Mouse (Mus musculus) splenic B cell, adult 2 months (primary cell): ENCODE measurements around the gene Nxpe4.

Source experiments
- DNase-seq: peaks from one replicate; pipeline ENCODE4 v3.0.0-alpha.2; 2011; ENCODE audit warnings: low read depth, low spot score
- H3K27me3 ChIP-seq: 2 replicates; pipeline ENCODE4 v1.6.1; 2012; ENCODE audit warnings: mild to moderate bottlenecking, low read length, moderate library complexity, mixed read lengths; ENCODE audit not compliant: control insufficient read depth, poor library complexity, insufficient read depth, severe bottlenecking
- H3K36me3 ChIP-seq: 2 replicates; pipeline ENCODE4 v1.6.1; 2012; ENCODE audit warnings: mild to moderate bottlenecking, low read length, moderate library complexity, mixed read lengths; ENCODE audit not compliant: control insufficient read depth, poor library complexity, insufficient read depth, severe bottlenecking

The Nxpe4 gene

DNA sequence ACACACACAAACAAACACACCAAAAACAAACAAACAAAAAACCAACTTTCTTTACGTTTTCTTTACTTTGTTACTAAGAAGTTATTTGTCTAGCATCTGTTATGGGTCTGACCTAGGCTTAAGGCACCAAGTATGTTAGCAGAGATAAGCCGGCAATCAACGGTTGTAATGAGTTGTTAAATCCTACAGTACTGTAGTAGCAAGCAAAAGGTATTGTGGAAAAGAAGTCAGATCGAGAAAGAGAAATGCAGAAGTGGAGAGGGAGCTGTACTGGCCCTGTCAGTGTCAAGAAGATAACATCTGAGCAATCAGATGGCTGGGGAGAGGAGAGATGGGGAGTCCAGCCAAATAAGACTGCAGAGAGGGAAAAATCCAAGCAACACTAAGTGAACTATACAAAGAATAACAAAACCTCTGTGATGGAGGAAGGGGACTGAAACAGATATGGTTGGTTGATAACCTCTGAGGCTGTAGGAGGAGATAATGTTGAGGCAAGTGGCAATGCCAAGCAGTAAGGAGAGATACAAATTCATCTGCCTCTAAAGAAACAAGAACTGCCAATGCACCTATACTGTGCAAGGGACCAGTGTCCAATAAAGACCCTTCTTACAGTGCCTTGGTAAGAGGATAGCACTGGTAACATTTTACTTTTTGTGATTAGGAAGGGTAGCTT, 177.1 kb downstream of the Nxpe4 start:
- Histone ChIP-seq H3K27me3 (no peaks in the 10 kb centered on the region), H3K36me3 (peaks cover 2% of the 10 kb centered on the region; the same call in 1 of the 2 replicates)
- DNase-seq: no peak

- Histone ChIP-seq H3K27me3 (no peaks in the 10 kb centered on the region), H3K36me3 (no peaks in the 10 kb centered on the region; the same call in 1 of the 2 replicates)
- DNase-seq: no peak
Observed at GRCm38 (mm10) chr9:48339563-48339962, 177.7 kb downstream of the Nxpe4 start.

DNA sequence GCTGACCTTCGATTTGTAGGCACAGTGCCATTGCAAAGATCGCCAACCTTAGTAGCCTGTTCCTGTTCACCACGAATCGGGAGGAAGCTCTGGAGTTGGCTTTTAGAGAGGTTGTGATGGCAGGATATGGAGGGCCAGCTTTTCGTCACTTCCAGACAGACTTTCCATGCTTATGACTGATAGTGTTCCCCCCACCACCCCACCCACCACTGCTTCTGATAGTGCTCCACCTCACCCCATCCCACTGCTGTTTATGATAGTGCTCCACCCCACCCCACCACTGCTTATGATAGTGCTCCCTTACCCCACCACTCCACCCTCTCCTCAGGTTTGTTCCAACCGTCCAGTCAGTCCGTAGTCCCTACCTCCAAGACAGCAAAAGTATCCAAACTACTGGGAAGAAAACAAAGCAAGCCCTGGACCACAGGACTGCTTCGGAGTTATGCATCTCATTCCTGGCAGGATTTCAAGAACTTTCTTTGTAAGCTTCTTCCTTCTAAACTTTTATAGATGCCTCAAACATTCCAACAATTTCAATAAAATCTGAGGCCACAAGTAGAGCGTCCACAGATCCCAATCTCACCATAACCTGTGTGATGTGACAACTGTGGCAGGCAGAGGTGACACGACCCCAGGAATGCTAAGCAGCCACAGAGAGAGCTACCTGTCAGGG, 179.0 kb downstream of the Nxpe4 start:
- no peak for DNase-seq
- H3K36me3 ChIP-seq: no peaks in the 10 kb centered on the region; the same call in 1 of the 2 replicates

GRCm38 (mm10) chr9:48345456-48345855, 183.6 kb downstream of the Nxpe4 start:
- no peaks in the 10 kb centered on the region for H3K27me3 ChIP-seq
- no peaks in the 10 kb centered on the region for H3K36me3 ChIP-seq
- DNase-seq: no peak

More for the DNA sequence above, 179.0 kb downstream of the Nxpe4 start:
- no peaks in the 10 kb centered on the region for H3K27me3 ChIP-seq

GRCm38 (mm10) chr9:48345866-48346265, 184.0 kb downstream of the Nxpe4 start:
- no peak for DNase-seq
- Histone ChIP-seq H3K36me3 (no peaks in the 10 kb centered on the region), H3K27me3 (no peaks in the 10 kb centered on the region)

DNA sequence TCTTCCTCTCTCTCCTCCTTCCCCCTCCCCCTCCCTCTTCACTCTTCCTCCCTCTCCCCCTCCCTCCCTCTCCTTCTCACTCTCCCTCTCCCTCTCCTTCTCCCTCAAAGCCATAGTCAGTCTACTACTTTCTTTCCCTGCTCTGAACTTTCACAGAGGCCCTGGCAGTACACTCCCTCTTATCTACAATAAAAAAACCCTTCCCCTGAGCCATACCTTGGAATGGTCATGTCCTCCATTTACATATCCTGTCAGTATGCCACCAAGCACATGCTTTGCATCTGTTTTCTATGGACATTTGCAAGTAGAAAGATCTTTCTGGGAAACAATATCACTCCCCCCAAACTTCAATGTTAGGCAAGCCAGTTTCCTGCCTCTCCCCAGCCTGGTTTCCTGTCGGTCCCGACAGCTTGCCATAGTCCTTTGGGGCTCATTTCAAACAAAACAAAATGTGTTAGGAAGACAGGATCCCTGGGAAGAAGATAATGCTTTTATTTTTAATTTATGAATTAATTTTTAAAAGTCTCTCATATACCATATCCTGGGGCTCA, 191.4 kb downstream of the Nxpe4 start, which contains the start of gene Nxpe2:
Nxpe2 (minus strand) TSS at position 307 of the 551 bp plus-strand sequence.
- H3K36me3 ChIP-seq: no peaks in the 10 kb centered on the region

DNA sequence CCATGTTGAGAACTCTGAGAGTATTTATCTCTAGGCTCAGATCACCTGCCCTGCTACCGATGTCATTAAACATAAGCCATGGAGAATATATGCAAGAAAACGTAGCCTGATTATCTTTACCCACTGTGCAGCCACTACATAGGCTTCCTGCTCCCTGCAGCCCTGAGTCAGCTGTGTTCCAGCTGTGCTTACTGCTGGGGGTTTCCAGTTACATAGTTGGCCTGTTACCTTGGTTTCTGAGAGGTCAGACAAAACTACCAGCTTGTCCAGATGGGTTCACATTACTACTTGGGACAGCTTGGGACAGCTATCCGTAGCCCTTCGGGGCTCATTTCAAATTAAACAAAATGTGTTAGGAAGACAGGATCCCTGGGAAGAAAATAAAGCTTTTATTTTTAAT, 192.3 kb downstream of the Nxpe4 start:
- no peak for DNase-seq
- no peaks in the 10 kb centered on the region for H3K36me3 ChIP-seq
- no peaks in the 10 kb centered on the region for H3K27me3 ChIP-seq

More for the DNA sequence above, 191.4 kb downstream of the Nxpe4 start, which contains the start of gene Nxpe2:
- no peaks in the 10 kb centered on the region for H3K27me3 ChIP-seq
- no peak for DNase-seq

DNA sequence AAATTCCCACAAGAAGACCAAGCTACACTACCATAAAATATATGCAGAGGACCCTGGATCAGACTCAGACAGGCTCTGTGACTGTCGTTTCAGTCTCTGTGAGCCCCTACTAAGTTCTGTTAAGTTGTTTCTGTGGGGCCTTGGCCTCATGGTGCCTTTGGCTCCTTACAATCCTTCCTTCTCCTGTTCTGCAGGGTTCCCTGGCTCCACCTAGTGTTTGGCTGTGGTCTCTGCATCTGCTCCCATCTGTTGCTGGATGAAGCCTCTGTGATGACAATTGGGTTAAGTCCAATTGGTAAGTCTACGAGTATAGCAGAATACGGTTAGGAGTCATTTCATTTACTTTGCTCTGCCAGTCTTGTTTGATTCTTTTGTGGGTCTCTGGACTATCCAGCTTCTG, 193.0 kb downstream of the Nxpe4 start:
- no peaks in the 10 kb centered on the region for H3K27me3 ChIP-seq
- peak; percentile 67 for DNase-seq
- H3K36me3 ChIP-seq: no peaks in the 10 kb centered on the region

DNA sequence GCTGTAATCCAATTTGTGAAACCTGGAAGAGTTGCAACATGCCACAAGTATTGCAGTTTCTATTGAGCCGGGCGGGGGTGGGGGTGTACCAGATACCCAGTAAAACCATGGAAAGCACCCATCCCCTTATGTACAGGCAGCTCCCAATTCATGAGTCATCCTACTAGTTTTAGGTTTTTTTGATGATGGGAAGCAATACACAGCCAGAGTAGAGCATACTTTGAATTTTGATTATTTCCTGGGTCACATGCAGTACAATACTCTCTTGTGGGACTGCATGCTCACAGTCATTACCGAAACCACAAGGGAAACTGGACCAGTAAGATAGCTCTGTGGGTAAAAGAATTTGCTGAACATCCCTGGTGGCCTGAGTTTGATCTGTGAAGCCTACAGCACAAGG, 195.3 kb downstream of the Nxpe4 start:
- no peak for DNase-seq
- Histone ChIP-seq H3K27me3 (no peaks in the 10 kb centered on the region), H3K36me3 (no peaks in the 10 kb centered on the region; the same call in 1 of the 2 replicates)

DNA sequence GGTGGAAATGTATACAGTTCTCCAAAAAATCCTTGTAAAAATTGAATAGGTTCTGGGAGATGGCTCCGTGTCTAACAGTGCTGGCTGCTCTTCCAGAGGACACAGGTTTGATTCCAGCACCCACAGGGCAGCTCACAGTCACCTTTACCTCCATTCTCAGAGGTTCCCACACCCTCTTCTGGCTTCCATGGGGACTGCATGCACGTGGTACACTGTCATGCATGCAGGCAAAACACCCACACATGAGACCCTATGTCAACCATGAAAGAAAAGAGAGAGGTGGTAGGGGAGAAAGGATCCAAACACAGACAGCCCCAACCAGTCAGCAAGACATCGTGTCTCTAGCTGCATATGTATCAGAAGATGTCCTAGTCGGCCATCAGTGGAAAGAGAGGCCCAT, 199.0 kb downstream of the Nxpe4 start:
- no peak for DNase-seq
- no peaks in the 10 kb centered on the region for H3K27me3 ChIP-seq
- peaks cover 2% of the 10 kb centered on the region; the same call in 1 of the 2 replicates for H3K36me3 ChIP-seq

DNA sequence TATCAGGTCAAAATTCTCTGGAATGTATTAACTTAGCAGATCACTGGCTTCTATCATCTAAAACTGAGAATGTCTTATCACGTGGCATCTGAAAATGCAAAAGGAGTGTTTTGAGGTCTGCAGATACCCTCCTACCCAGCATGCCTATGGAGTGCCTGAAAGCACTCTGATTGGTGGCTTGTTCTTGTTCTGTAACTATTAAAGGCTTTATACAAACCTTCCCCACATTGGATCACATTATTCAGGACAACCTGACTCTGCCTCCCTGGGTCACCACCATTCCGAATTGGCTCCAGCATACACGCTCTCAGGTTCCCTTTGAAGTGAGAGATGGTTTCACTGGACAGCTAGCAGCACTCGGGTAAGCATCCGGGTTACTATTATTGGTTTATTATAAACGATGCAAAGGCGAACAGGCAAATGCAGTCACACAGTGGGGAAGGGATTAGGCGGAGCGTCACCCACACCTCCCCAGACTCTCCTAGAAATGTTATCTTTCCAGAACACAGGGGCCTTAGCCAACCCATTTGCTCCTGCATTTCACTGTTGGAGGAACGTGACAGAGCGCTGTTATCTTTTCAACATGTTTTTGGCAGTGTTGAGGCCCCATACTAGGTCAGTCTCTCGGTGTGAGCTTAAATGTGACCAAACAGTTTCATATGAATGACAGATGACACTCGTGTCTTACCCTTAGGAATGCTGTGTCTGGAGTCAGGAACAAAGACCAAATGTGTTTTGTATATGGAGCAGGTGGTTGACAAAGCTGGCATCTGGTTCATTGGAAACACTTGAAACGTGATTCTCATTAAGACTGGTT, 200.2 kb downstream of the Nxpe4 start:
- DNase-seq: no peak
- peaks cover 2% of the 10 kb centered on the region; the same call in 1 of the 2 replicates for H3K36me3 ChIP-seq
- H3K27me3 ChIP-seq: no peaks in the 10 kb centered on the region

DNA sequence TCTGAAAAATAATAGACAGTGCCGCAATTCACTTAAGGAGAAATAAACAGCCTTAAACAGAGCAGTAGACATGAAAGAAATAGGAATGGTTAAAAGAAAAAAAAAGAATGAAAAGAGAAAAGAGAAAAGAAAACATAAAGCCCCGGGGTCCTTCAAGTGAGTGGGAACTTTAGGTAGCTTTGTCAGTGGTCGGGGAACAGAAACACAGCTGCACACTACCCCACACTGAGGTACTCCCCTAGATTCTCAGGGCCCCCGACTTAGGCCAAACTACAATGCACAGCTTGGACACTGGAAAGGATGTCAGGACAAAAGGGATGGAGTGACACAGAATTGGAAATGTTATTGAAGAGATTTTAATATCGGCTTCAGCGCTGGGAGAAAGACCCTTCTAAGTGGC, 200.9 kb downstream of the Nxpe4 start:
- peaks cover 2% of the 10 kb centered on the region; the same call in 1 of the 2 replicates for H3K36me3 ChIP-seq
- no peak for DNase-seq
- no peaks in the 10 kb centered on the region for H3K27me3 ChIP-seq

DNA sequence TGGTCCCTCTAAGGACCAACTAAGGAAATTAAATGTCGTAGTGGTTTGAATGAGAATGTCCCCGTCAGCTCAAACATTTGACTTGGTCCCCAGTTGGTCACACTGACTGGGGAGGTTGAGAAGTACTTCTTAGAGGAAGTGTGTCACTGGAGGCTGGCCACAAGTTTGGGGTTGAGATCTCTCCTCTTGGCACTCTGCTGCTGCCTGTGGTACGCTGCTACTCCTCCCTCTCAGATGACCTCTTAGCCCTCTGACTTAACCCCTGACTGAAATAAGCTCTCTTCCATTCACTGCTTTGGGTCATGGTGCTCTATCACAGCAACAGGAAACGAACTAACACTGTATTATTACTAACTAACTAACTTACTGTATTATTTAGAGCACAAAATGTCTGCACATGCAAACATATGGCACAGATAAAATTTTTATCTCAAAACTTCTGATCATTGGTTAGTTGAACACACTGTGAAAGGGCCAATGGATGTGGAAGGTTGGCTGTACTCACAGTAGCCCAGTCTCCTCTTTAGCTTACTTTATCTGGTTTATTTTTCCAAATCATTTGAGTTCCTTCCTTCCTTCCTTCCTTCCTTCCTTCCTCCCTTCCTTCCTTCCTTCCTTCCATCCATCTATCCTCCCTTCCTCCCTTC, 211.5 kb downstream of the Nxpe4 start:
- no peaks in the 10 kb centered on the region for H3K36me3 ChIP-seq
- no peaks in the 10 kb centered on the region for H3K27me3 ChIP-seq
- no peak for DNase-seq

GRCm38 (mm10) chr9:48374357-48374756, 212.5 kb downstream of the Nxpe4 start:
- Histone ChIP-seq H3K27me3 (no peaks in the 10 kb centered on the region), H3K36me3 (no peaks in the 10 kb centered on the region)
- no peak for DNase-seq
